Mouse (Mus musculus): Measurements from ENCODE around the gene Lrrc8d. TPM values are rescaled to one million over a fixed set of nuclear protein-coding genes. Genes with fewer than 3 reads are reported as not detected.

The Lrrc8d gene
- polyA plus RNA-seq, 2 experiments, result 8.2 to 13.4 TPM

- Histone ChIP-seq H3K4me2 (replicated peaks; ENCODE audit: low read depth, low read length, severe bottlenecking) (no peak overlapping the region), H3K9me3 (ENCODE audit: control insufficient read depth, low read length) (no peaks in the 10 kb centered on the region), H3K4me1 (ENCODE audit: control insufficient read depth, insufficient read depth, low read length) (no peaks in the 10 kb centered on the region), H3K27me3 (ENCODE audit: control insufficient read depth, insufficient read depth, low read length) (no peaks in the 10 kb centered on the region), H3K9ac (ENCODE audit: low read depth, low read length, severe bottlenecking) (no peak overlapping the region), H3K4me3 (replicated peaks; ENCODE audit: low read length) (no peak overlapping the region), H3K27ac (replicated peaks; ENCODE audit: low read depth, low read length) (no peak overlapping the region), H3K36me3 (ENCODE audit: control insufficient read depth, insufficient read depth, low read length) (no peaks in the 10 kb centered on the region)
- DNase-seq (ENCODE audit: low spot score), result no peak
- no peak for TF ChIP-seq POLR2A (IDR thresholded peaks at IDR 0.05; ENCODE audit: borderline replicate concordance, extremely low read depth, insufficient read depth, insufficient read length)
- WGBS, result 52% methylated on average over 12 of the region's 12 CpGs
- no peak for ATAC-seq (ENCODE audit: low FRiP score, low read depth)
Measured at GRCm38 (mm10) chr5:105686331-105686995, 13.3 kb upstream of the Lrrc8d start.

GRCm38 (mm10) chr5:105690502-105691454 is 9.0 kb upstream of the Lrrc8d start:
- DNase-seq (ENCODE audit: low spot score) (no peak), ATAC-seq (ENCODE audit: low FRiP score, low read depth) (no peak)
- Histone ChIP-seq H3K27me3 (ENCODE audit: control insufficient read depth, insufficient read depth, low read length) (no peaks in the 10 kb centered on the region), H3K9ac (ENCODE audit: low read depth, low read length, severe bottlenecking) (no peak overlapping the region), H3K9me3 (ENCODE audit: control insufficient read depth, low read length) (no peaks in the 10 kb centered on the region), H3K27ac (replicated peaks; ENCODE audit: low read depth, low read length) (no peak overlapping the region), H3K4me3 (replicated peaks; ENCODE audit: low read length) (no peak overlapping the region), H3K4me2 (replicated peaks; ENCODE audit: low read depth, low read length, severe bottlenecking) (no peak overlapping the region), H3K36me3 (ENCODE audit: control insufficient read depth, insufficient read depth, low read length) (no peaks in the 10 kb centered on the region), H3K4me1 (ENCODE audit: control insufficient read depth, insufficient read depth, low read length) (no peaks in the 10 kb centered on the region)
- 76% methylated on average over 10 of the region's 10 CpGs for WGBS
- no peak for TF ChIP-seq POLR2A (IDR thresholded peaks at IDR 0.05; ENCODE audit: borderline replicate concordance, extremely low read depth, insufficient read depth, insufficient read length)

GRCm38 (mm10) chr5:105691645-105692044 is 8.1 kb upstream of the Lrrc8d start:
- DNase-seq (ENCODE audit: low spot score), result no peak
- Histone ChIP-seq H3K9ac (ENCODE audit: low read depth, low read length, severe bottlenecking) (no peak overlapping the region), H3K36me3 (ENCODE audit: control insufficient read depth, insufficient read depth, low read length) (no peaks in the 10 kb centered on the region), H3K4me1 (ENCODE audit: control insufficient read depth, insufficient read depth, low read length) (no peaks in the 10 kb centered on the region), H3K27me3 (ENCODE audit: control insufficient read depth, insufficient read depth, low read length) (no peaks in the 10 kb centered on the region), H3K4me3 (replicated peaks; ENCODE audit: low read length) (no peak overlapping the region), H3K27ac (replicated peaks; ENCODE audit: low read depth, low read length) (no peak overlapping the region), H3K4me2 (replicated peaks; ENCODE audit: low read depth, low read length, severe bottlenecking) (no peak overlapping the region), H3K9me3 (ENCODE audit: control insufficient read depth, low read length) (no peaks in the 10 kb centered on the region)
- no peak for TF ChIP-seq POLR2A (IDR thresholded peaks at IDR 0.05; ENCODE audit: borderline replicate concordance, extremely low read depth, insufficient read depth, insufficient read length)
- ATAC-seq (ENCODE audit: low FRiP score, low read depth), result no peak
- 80% methylated on average over 7 of the region's 7 CpGs for WGBS

- no peak overlapping the region for H3K4me3 ChIP-seq (replicated peaks; ENCODE audit: low read length)
- H3K4me2 ChIP-seq (replicated peaks; ENCODE audit: low read depth, low read length, severe bottlenecking), result no peak overlapping the region
- H3K9me3 ChIP-seq (ENCODE audit: control insufficient read depth, low read length), result no peaks in the 10 kb centered on the region
- WGBS, result 79% methylated on average over 7 of the region's 7 CpGs
- H3K27me3 ChIP-seq (ENCODE audit: control insufficient read depth, insufficient read depth, low read length), result no peaks in the 10 kb centered on the region; the same call in 1 of the 2 replicates
- DNase-seq (ENCODE audit: low spot score) (no peak), ATAC-seq (ENCODE audit: low FRiP score, low read depth) (no peak)
- no peak overlapping the region for H3K9ac ChIP-seq (ENCODE audit: low read depth, low read length, severe bottlenecking)
- H3K4me1 ChIP-seq (ENCODE audit: control insufficient read depth, insufficient read depth, low read length), result peaks cover 7% of the 10 kb centered on the region; the same call in 1 of the 2 replicates
- no peak overlapping the region for H3K27ac ChIP-seq (replicated peaks; ENCODE audit: low read depth, low read length)
- TF ChIP-seq POLR2A (IDR thresholded peaks at IDR 0.05; ENCODE audit: borderline replicate concordance, extremely low read depth, insufficient read depth, insufficient read length), result no peak
- H3K36me3 ChIP-seq (ENCODE audit: control insufficient read depth, insufficient read depth, low read length), result no peaks in the 10 kb centered on the region
Measured at GRCm38 (mm10) chr5:105694339-105694930, 5.3 kb upstream of the Lrrc8d start.

- H3K9me3 ChIP-seq (ENCODE audit: control insufficient read depth, low read length), result no peaks in the 10 kb centered on the region
- ATAC-seq (ENCODE audit: low FRiP score, low read depth) (no peak), DNase-seq (ENCODE audit: low spot score) (no peak)
- no peaks in the 10 kb centered on the region for H3K36me3 ChIP-seq (ENCODE audit: control insufficient read depth, insufficient read depth, low read length)
- no peak overlapping the region for H3K27ac ChIP-seq (replicated peaks; ENCODE audit: low read depth, low read length)
- H3K4me3 ChIP-seq (replicated peaks; ENCODE audit: low read length), result no peak overlapping the region
- peaks cover 12% of the 10 kb centered on the region for H3K4me1 ChIP-seq (ENCODE audit: control insufficient read depth, insufficient read depth, low read length)
- H3K4me2 ChIP-seq (replicated peaks; ENCODE audit: low read depth, low read length, severe bottlenecking), result no peak overlapping the region
- TF ChIP-seq POLR2A (IDR thresholded peaks at IDR 0.05; ENCODE audit: borderline replicate concordance, extremely low read depth, insufficient read depth, insufficient read length), result no peak
- 84% methylated on average over 6 of the region's 6 CpGs for WGBS
- H3K9ac ChIP-seq (ENCODE audit: low read depth, low read length, severe bottlenecking), result no peak overlapping the region
- no peaks in the 10 kb centered on the region; the same call in 1 of the 2 replicates for H3K27me3 ChIP-seq (ENCODE audit: control insufficient read depth, insufficient read depth, low read length)
Measured at GRCm38 (mm10) chr5:105696049-105696448, 3.7 kb upstream of the Lrrc8d start.
